Mouse (Mus musculus): Measurements from ENCODE around the gene Rpl21.

GRCm38 (mm10) chr5:146860222-146860998 lies 27.7 kb downstream of the Rpl21 start:
- TF ChIP-seq CTCF (IDR thresholded peaks at IDR 0.05; ENCODE audit: low read depth), result no peak
- TF ChIP-seq EP300 (IDR thresholded peaks at IDR 0.05; ENCODE audit: low read depth), result no peak
